Mouse (Mus musculus): Measurements from ENCODE around the gene Pnma1.

Gene Pnma1

GRCm38 (mm10) chr12:84101493-84101845 is 46.8 kb downstream of the Pnma1 start:
- no peak for DNase-seq (ENCODE audit: low read depth)

DNA sequence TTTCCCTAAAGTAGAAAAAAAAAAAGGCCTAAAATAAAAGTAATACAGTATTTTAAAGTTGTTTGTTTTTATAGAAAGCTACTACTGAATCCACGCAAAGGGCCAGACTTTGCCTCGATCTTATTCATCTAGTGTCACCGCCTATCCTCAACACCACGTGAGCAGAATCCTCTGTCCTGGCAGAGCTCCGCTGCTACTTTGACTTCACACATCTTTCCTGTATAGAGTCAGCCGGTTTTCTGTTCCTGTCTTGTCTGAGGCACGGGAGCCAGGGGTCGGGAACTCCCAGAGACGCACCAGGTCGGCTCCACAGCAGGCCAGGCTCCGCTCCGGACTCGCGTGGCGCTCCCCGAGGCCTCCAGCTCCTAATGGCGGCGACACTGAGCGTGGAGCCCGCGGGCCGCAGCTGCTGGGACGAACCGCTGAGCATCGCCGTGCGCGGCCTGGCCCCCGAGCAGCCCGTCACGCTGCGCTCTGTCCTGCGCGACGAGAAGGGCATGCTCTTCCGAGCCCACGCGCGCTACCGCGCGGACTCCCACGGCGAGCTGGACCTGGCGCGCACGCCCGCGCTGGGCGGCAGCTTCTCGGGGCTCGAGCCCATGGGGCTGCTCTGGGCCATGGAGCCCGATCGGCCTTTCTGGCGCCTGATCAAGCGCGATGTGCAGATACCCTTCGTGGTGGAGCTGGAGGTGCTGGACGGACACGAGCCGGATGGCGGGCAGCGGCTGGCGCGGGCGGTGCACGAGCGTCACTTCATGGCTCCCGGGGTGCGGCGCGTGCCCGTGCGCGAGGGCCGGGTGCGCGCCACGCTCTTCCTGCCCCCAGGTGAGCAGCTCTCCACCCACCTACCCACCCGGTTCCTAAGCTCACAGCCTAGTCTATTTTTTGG is 47.4 kb downstream of the Pnma1 start, which contains the start of gene Acot6:
Gene Acot6, plus strand, starts transcription at position 51 of the 889 bp plus-strand sequence.
- peak; percentile 64 for DNase-seq (ENCODE audit: low read depth)

DNA sequence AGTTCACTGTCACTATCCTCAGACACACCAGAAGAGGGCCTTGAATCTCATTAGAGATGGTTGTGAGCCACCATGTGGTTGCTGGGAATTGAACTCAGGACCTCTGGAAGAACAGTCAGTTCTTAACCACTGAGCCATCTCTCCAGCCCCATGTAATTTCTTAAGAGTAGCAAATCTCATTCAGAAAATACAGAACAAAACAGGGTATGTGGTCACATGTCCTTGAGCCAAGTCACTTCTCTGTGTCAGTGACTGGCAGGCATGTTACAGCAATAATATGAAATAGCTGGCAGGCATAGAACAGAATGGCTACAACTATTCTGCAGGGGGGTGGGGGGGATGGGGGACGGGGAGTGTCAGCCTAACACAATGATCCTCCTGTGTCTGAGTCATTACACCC is 48.2 kb downstream of the Pnma1 start:
- DNase-seq (ENCODE audit: low read depth) = no peak

GRCm38 (mm10) chr12:84099605-84100004 is 48.7 kb downstream of the Pnma1 start:
- DNase-seq (ENCODE audit: low read depth) = peak; percentile 25
